Mouse (Mus musculus) cerebellum, adult 9-10 months (tissue): ENCODE measurements around the gene Lrrc26.
"Not testable (repeated sequence)": the region's sequence is repeated elsewhere in the genome, so short reads cannot be mapped to it uniquely, and the experiment has no call there.

Source experiments
- DNase-seq: peaks from one replicate; pipeline ENCODE4 v3.0.0; 2022

The Lrrc26 gene

DNA sequence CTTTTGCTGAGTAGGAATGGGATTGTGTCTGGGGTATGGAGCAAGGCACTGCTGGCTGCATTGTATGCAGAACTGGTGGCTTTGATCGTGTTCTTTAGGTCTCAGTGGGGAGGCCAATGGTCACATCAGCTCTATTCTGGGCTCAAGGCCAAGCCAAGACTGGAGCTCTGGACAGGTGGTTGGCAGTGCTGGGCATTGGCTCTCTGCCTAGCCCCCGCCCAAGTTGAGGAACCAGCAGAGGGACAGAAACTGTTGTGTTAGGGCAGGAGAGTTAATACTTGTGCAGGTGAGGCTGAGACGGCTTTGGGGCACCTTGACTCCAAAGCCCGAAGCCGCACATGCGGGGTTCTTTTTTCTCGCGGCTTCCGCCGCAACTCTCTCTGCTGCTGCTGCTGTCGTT, at the start of gene Lrrc26:
Gene Lrrc26, plus strand, starts transcription at position 265 of the 400 bp plus-strand sequence.
- DNase-seq, result peak; percentile 88

DNA sequence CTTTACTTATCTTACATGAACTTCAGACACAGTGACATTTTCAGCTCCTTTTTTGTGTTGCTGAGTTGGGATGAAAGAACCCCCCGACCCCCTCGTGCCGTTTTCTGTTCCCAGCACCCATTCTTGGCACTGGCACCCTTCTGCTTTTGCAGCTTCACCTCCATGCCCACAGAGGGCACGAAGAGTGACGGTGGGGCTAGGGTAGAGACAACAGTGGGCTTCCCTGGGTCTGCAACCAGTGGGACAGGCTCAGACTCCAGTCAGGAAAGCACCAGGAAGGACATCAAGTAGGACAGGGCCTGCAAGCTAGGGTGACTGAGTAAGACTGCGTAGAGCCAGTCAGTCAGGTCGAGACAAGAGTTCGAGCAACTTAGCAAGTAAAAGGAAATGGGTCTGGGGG, 49.4 kb upstream of the Lrrc26 start:
- DNase-seq, result no peak

DNA sequence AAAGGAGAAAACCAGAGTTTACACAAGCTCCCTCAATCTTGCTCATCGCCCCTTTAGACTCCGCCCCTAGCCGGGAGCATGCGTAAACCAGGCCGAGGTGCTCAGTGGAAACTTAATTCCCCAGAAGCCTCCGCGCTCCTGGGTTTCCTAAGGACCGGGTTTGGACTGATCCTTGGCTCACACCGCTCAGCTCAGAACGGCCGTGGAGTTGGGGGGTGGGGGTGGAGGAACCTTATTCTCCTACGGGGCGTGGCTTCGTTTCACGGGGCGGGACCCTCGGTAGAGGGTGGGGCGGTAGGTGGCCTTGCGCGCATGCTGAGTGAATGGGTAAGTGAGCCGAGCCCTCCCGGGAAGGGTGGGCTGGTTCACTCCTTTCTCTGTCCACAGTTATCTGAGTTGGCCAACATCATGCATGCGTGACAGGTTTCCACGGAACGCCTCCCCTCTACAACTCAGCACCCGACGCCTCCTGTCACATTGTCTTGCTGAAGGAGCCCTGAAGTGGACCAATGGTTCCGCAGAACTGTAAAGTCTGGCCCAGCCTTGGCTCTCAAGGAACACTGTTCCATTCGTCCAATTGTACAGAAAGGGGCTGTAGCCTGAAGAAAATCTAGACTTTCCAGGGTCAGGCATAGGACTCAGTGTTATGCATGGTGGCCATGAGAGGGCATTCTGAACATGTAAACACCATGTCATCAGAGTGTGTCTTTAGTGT, 48.8 kb upstream of the Lrrc26 start:
- DNase-seq, result peak; percentile 79

DNA sequence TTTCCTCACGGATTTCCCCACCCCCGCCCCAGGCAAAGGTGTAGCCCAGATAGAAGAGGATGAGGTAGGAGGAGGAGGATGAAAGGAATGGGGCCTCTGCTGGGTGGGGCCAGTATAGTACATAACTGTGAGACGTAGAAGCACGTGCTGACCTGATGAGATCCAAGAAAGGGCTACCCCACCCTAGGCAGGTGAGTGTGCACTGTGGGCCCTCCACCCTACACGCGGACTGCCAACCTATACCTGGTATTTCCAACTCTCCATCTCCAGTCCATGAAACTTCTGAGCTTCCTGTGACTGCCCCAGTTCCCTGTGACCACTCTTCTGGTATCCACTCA, 48.3 kb upstream of the Lrrc26 start:
- no peak for DNase-seq

DNA sequence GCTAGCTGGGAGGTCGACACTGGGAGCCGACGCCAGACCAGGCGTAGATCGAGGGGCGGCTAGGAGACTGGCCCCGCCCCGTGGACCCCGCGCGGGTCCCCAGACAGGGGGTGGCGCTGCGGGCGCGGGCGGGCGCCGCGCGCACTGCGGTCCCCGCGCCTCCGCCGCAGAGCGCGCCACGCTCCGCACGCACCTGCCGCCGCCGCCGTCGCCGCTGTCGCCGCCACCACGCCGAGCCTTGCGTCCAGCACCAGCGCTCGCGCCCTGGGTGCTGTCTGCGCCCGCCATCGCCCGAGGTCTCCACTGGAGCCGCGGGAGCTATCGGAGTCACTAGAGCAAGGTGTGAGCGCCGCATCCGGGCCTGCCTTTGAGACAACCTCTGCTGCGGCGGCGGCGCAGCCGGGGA, 47.6 kb upstream of the Lrrc26 start, which contains the start of the genes Rnf208 and Cysrt1:
Gene Rnf208, plus strand, starts transcription at position 155 of the 406 bp plus-strand sequence.
Gene Cysrt1, minus strand, starts transcription at position 352 of the 406 bp plus-strand sequence.
- no peak for DNase-seq

DNA sequence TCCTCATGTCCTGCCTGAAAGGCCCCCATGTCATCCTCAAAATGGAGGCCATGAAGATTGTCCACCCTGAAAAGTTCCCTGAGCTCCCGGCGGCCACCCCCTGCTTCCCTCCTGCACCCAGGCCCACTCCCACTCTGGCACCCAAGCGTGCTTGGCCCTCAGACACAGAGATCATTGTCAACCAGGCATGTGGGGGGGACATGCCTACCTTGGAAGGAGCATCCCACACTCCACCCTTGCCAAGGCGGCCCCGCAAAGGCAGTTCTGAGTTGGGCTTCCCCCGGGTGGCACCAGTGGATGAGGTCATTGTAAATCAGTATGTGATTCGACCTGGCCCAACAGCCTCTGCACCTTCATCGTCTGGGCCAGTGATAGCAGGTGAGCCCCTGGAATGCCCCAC, 46.4 kb upstream of the Lrrc26 start:
- no peak for DNase-seq

DNA sequence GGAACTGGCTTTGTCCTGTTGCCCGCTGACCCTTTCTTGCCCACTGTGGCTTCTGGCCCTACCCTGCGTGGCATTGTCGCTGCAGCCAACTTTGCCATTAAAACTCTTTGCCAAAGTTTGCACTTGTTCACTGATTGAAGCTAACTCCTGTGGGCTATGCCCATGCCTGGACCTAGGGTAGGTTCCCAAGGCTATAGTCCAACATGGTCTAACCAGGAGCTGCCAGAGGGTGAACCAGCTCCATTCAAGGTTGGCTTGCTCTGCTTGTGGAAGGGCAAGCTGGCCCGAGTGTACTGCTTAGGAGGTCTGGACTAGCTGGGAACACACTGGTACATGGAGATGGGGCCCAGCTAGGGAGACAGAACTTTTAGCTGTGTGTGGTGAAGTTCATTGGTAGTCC, 45.6 kb upstream of the Lrrc26 start:
- DNase-seq, result no peak

DNA sequence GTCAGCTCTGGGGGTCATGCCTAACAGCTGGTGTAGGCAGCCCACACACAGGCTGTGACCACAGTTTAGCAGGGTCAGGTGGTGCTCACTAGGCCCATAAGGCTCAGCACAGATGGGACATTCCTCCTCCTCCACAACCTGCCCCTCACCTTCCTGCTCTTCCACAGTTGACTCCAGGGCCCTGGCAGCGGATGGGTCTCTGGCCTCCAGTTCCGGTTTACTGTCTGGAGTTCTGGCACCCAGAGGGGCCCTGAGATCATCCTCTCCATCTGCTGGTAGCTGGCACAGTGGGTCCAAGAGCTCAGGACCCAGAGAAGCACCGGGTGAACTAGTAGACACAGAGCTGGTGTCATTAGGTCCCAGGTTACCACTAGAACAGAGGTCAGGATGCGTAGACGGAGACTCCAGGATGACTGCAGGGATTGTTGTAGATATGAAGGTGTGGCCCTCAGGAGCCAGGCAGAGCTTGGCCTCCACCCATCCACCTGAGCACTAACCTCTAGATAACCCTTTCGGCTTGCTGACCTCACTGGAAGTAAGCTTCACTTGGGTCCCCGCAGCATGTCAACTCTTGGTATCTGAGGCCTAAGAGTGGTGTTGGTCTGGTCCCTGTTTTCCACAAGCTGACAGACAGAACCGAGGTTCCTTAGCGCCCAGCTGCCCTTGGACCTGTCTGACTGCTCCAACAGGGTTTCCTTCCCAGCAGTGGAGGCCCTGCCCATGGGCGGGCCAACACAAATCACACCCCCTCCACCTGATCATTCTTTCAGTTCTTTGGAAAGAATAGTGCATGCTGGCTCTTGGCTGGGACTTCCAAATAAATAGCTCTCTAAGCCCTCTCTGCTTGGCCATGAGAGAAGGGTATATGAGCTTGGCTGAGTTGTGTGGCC, 43.3 kb upstream of the Lrrc26 start, which contains the start of gene AL732309.1:
Gene AL732309.1, minus strand, starts transcription at position 681 of the 890 bp plus-strand sequence.
- peak; percentile 69 for DNase-seq

DNA sequence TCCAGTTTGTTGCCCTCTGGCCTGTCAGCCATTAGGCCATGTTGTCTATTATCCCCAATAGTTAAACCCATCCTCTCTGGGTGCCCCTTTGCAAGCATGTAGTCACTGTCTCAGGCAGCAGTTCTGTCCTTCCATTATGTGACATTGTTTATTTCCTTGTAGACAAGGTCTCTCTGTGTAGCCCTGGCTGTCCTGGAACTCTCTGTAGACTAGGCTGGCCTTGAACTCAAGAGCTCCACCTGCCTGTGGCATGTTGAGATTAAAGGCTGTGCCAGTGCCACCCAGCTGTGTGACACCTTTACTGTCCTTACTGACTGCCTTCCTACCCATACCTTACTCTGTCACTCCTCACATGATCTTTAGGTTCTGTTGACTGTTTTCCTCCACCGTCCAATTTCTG, 37.4 kb upstream of the Lrrc26 start:
- DNase-seq, result no peak

DNA sequence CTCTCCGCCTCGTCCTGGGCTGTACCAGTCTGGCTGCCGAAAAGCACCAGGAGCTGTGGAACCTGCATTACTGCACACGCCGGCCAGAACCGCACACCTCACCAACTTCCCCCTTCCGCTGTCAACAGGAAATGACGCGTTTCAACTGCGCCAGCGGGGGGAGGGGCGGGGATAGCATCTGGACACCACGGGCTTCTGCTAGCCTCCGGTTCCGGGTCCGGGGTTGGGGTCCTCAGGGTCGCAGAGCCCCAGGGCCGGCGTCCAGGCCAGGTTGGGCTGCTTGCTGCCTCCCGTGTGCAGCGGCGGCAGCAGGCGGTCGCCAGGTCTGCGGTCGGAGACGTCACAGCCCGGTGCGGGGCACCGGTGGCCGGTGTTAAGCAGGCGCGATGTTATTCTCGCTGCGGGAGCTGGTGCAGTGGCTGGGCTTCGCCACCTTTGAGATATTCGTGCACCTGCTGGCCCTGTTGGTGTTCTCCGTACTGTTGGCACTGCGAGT, 34.4 kb upstream of the Lrrc26 start, which contains the start of gene Tmem203:
Gene Tmem203, plus strand, starts transcription at position 156 of the 496 bp plus-strand sequence.
- DNase-seq, result peak; percentile 81

DNA sequence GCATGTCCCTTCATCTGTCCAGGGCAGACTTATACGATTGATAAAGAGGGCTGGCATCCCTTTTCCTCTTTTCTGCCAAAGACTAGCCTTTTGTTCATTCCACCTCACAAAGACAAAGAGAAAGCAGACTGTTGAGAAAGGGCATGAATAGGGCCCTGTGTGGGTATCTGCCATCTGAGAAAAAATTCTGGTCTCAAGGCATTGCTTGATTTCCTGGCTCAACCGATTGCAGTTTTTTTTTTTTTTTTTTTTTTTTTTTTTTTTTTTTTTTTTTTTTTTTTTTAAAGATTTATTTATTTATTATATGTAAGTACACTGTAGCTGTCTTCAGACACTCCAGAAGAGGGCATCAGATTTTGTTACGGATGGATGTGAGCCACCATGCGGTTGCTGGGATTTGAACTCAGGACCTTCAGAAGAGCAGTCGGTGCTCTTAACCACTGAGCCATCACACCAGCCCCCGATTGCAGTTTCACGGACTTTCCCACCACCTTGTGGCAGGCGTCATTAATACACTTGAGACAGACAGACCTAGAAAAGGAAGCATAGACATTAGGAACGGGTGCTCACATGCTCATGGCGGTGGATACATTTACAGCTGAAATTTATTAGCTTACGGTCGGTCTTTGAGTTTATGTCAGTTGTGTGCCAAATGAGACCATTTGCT, 33.1 kb upstream of the Lrrc26 start:
- DNase-seq, result not testable (repeated sequence)

DNA sequence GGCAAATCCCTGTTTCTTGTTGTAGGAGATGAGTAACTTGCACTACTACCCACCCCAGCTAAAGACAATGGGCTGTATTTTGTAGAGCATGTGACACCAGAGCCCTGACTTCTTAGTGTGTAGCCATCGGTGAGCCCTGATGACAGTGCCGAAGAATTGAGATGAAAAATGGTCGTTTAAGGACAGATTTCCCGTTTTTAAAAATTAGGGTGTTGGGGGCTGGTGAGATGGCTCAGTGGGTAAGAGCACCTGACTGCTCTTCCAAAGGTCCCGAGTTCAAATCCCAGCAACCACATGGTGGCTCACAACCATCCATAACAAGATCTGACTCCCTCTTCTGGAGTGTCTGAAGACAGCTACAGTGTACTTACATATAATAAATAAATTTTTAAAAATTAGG, 32.5 kb upstream of the Lrrc26 start:
- DNase-seq, result not testable (repeated sequence)

DNA sequence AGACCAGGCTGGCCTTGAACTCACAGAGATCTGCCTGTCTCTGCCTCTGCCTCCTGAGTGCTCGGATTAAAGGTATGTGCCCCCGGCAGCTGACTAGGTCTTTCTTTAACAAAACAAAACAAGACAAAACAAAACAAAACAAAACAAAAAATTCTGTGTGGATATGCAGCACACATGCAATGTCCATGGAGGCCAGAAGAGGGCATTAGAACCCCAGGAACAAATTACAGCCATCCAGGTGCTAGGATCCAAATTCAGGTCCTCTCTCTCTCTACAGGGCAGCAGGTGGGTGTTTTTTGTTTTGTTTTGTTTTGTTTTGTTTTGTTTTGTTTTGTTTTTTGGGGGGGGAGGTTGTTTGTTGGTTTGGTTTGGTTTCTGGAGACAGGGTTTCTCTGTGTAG, 30.8 kb upstream of the Lrrc26 start:
- DNase-seq, result no peak

DNA sequence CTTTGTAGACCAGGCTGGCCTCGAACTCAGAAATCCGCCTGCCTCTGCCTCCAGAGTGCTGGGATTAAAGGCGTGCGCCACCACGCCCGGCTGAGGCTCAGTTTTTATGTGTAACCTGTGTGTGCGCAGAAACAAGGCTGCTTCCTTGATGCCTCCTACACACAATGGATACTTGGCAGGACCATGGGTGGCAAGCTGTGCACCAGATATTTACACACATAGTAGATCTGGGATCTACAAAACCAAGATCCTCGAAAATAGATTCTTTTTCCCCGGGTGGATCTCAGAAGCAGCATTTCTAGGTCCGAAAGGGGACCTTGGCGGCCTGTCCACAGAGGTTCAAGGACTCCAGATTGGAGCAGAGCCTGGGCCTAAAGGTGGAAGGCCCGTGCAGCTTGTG, 27.8 kb upstream of the Lrrc26 start:
- DNase-seq, result no peak

DNA sequence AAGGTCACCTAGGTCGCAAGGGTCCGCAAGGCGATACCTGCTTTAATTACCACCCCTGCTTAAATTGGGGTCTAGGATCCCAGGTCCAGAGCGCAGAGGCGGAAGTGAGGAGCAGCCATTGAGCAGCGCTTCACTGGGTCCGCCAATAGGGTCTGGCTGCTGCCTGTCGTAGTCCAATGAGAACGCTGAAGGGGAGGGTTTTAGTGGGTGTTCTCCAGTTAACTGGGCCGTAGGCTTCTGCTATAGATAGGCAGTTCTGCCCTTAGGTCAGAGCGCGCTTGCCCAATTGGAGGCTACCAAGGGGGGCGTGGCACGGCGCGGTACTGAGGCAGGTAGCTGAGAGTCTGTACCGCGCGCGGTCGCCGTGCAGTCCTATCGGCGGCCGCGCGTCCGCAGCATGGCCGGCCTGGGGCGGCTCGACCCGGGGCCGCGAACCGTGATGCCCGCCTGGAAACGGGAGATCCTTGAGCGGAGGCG, 27.4 kb upstream of the Lrrc26 start, which contains the start of gene Tprn:
Gene Tprn, plus strand, starts transcription at position 328 of the 477 bp plus-strand sequence.
- peak; percentile 99 for DNase-seq

DNA sequence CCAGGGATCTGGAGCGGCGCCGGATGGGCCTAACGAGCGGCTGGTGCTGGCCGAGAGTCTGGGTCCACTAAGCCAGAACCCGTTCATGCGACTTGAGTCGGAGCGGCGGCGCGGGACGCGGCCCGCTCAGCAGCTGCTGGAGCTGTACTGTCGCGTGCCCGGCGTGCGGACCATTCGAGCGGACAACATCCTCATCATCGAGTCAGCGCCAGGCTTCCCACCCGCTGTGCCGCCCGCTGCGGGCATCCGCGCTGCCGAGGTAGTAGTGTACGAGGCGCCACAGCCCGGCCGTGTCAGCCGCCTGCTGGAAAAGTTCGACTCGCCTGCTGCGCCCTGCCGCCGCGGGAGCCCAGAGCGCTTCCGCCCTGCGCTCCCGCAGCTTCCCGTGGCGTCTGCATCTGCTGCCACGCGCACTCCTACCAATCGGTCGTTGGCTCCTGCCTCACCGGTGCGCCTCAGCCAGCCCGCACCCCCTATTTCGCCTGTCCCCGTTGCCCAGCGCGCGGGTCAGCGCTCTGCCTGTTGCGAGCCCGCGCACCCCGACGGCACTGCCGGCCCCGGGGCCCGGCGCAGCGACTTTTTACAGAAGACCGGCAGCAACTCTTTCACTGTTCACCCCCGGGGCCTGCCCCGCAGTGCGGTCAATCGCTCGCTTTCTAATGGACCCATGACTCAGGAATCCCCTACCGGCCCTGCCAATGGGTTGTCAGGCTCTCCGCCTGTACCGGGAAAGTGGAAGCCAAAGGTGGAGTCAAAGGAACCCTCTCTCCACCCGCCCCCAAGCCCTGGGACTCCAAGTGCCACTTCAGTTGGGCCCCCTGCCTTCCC, 26.7 kb upstream of the Lrrc26 start:
- DNase-seq, result peak; percentile 84

DNA sequence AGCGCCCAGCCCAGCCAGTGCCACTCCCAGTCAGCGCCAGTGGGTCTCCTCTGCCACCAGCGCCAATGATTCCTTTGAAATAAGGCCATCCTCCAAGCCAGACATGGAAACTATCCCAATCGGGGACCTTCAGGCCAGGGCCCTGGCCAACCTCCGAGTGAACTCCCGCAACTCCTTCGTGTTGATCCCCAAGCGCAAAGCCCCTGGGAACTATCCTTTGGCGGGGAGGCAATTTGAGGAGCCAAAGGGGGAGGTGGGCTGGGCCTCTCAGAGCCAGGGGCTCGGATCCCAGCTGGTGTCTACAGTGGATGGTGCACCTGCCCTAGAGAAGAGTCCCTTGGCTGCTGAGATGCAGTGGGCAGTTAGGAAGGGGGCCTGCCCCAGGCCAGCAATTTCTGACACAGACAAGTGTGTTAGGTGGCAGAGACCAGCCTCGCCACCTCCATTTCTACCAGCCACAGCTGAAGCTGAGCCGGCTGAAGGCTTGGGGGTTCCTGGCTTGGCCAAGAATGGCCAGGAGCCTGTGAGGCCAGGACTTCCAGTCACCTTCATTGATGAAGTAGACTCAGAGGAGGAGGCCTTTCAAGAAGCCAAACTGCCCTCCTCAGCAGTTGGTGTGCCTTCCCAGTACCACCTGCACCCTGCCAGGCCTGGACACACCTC, 26.0 kb upstream of the Lrrc26 start:
- peak; percentile 73 for DNase-seq

DNA sequence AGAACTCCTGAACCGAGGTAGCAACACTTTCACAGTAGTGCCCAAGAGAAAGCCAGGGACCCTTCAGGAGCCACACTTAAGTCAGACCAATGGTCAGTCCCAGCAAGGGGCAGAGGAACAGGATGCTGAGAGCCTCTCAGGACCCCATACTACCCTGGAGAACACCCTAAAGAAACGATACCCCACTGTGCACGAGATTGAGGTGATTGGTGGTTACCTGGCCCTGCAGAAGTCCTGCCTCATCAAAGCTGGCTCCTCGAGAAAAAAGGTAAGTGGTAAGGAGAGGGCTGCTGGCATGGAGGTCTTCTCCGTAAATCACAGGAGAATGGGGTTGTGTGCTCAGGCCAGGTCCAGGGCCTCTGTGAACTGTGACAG, 25.4 kb upstream of the Lrrc26 start:
- DNase-seq, result peak; percentile 66

DNA sequence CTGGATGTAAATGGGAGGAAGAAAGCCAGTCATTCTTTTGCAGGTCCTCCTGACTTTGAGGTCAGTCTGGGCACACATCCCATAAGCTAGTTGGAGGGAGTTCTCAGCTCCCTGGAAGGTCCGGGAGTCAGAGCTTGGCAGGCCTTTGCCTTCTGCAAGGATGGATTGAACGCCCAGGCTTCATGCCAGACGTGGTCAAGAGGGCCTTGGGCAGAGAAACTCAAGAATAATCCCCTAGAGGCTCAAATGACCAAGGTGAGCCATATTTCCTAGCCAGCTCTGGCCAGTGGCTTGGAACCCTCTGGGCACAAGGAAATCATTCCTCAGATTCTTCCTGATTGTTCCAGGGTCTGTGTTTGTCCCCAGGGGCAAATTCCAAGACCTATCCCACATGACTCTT, 24.9 kb upstream of the Lrrc26 start:
- DNase-seq, result peak; percentile 95

DNA sequence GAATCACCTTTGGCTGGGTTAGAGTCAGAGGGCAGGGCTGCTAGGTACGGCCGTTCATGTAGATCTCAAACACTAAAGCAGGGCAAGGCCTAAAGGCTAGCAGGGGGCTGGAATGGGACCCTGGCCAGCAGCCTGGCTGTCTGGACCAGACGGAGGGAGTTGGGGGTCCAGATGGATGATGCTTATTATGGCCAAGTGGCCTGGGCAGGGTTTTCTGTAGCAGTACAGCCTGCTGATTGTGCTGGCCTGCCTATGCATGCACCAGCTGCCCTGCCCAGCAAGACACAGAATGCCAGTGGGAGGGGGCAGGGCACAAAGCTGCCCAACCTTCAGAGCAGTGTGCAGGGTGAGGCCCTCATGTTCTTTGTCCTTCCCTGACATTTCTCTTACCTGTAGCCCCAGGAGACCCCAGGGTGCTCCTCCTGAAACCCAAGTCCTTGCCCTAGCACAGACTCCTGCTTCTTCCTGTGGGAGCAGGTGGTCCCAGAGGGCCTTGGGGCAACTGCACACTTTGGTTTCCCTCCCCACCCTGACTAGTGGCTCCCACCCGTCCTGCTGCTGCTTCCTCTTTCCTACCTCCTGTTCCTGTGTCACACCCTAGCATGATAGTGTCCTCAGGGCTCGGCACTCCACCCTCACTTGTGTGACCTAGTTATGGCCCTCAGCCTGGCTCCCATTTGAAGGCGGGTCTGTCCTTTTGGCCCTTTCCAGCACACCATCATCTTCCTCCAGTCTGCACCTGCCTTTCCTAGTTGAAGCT, 23.6 kb upstream of the Lrrc26 start:
- peak; percentile 99 for DNase-seq

DNA sequence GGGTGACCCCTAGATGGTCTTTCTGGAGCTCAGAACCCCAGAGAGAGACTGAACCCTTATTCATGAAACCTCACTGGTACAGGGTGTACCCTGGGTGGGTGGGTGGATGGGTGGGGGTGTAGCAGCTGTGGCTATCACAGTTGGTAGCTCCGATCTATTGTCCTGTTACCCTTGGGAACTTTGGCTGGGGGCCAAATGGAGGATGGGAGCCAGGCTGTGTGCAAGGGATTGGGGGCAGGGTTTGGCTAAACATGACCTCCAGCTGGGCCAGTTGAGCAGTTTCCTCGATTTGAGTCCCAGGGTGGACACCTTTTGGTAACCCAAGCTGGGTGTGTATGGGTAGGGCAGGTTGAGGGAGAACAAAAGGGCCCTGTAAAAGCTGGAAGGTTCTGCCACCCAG, 23.0 kb upstream of the Lrrc26 start:
- peak; percentile 86 for DNase-seq
